Mouse (Mus musculus) bone marrow, adult 2 months (tissue): ENCODE measurements around the gene Oxa1l. TPM values are rescaled to one million over a fixed set of nuclear protein-coding genes. Genes with fewer than 3 reads are reported as not detected.
A peak's percentile ranks its signal among the peaks of the same experiment; 100 is the strongest.

ENCODE experiments used
- H3K27ac ChIP-seq: fragments of 200-500 bp; 2 replicates; pipeline ENCODE4 v1.5.1; 2012; ENCODE audit warnings: low read depth, mild to moderate bottlenecking, control low read depth, inconsistent platforms, low read length; ENCODE audit not compliant: control insufficient read depth, poor library complexity, insufficient read depth
- H3K4me1 ChIP-seq: fragments of 200-500 bp; 2 replicates; pipeline ENCODE4 v1.6.1; 2011; ENCODE audit warnings: low read length; ENCODE audit not compliant: control insufficient read depth, insufficient read depth
- H3K4me3 ChIP-seq: fragments of 200-500 bp; replicated peaks from 2 replicates; pipeline ENCODE3; 2011; ENCODE audit warnings: mild to moderate bottlenecking, low read depth, low read length, control low read depth; ENCODE audit not compliant: control insufficient read depth
- CTCF ChIP-seq: fragments of 200-500 bp; IDR thresholded peaks from 2 replicates; pipeline ENCODE4 v1.5.1; 2011; ENCODE audit warnings: low read length, control low read depth; ENCODE audit not compliant: control insufficient read depth, insufficient read depth
- POLR2A ChIP-seq: fragments of 200-500 bp; IDR thresholded peaks from 2 replicates; pipeline ENCODE4 v1.6.1; 2011; ENCODE audit warnings: low read depth, mild to moderate bottlenecking, control low read depth, low read length, borderline replicate concordance; ENCODE audit not compliant: control insufficient read depth
- WGBS: fragments of 180-500 bp; shearing (Covaris S2); methylation state at CpG from one replicate; pipeline ENCODE4 v1.1.7; 2018; 5-methylcytosine and 5-hydroxymethylcytosine counted together
- polyA plus RNA-seq: library from polyadenylated mRNA; stranded (reverse); fragments of >200 nt; gene quantifications from 2 replicates; pipeline ENCODE4 v1.2.4, GENCODE M21; 2011; ENCODE audit warnings: low replicate concordance; ENCODE audit not compliant: missing spikeins, insufficient read depth, insufficient read length

Oxa1l gene
- polyA plus RNA-seq, 1 experiment = 64.9 TPM

- 80% methylated on average over 7 of the region's 7 CpGs for WGBS
- no peaks in the 10 kb centered on the region; the same call in 1 of the 2 replicates for H3K4me1 ChIP-seq
- TF ChIP-seq POLR2A = no peak
- TF ChIP-seq CTCF = no peak
- H3K27ac ChIP-seq = no peak overlapping the region
- H3K4me3 ChIP-seq = no peak overlapping the region
Observed at GRCm38 (mm10) chr14:54396685-54397084, 36.1 kb downstream of the Oxa1l start.

GRCm38 (mm10) chr14:54397872-54398527 is 37.4 kb downstream of the Oxa1l start:
- 32% methylated on average over 7 of the region's 7 CpGs for WGBS
- no peaks in the 10 kb centered on the region; the same call in 1 of the 2 replicates for H3K4me1 ChIP-seq
- no peak overlapping the region for H3K4me3 ChIP-seq
- H3K27ac ChIP-seq = no peak overlapping the region; the same call in 1 of the 2 replicates
- no peak for TF ChIP-seq POLR2A
- TF ChIP-seq CTCF = no peak

- TF ChIP-seq CTCF (no peak), POLR2A (no peak)
- Histone ChIP-seq H3K4me1 (no peaks in the 10 kb centered on the region; the same call in 1 of the 2 replicates), H3K4me3 (no peak overlapping the region), H3K27ac (no peak overlapping the region; the same call in 1 of the 2 replicates)
- 39% methylated on average over 7 of the region's 7 CpGs for WGBS
Observed at GRCm38 (mm10) chr14:54398528-54398916, 37.9 kb downstream of the Oxa1l start.

GRCm38 (mm10) chr14:54398921-54399382 is 38.3 kb downstream of the Oxa1l start:
- H3K27ac ChIP-seq = no peak overlapping the region; the same call in 1 of the 2 replicates
- WGBS = 55% methylated on average over 8 of the region's 8 CpGs
- H3K4me1 ChIP-seq = no peaks in the 10 kb centered on the region; the same call in 1 of the 2 replicates
- H3K4me3 ChIP-seq = no peak overlapping the region
- no peak for TF ChIP-seq CTCF
- TF ChIP-seq POLR2A = no peak

GRCm38 (mm10) chr14:54401723-54402122 is 41.1 kb downstream of the Oxa1l start:
- WGBS = 80% methylated on average over 3 of the region's 3 CpGs
- Histone ChIP-seq H3K4me3 (no peak overlapping the region), H3K4me1 (peaks cover 1% of the 10 kb centered on the region), H3K27ac (no peak overlapping the region)
- TF ChIP-seq POLR2A = no peak
- no peak for TF ChIP-seq CTCF

GRCm38 (mm10) chr14:54408336-54409056 is 47.9 kb downstream of the Oxa1l start:
- peak overlapping the region; percentile 38 for H3K27ac ChIP-seq
- H3K4me3 ChIP-seq = peak overlapping the region; percentile 5
- TF ChIP-seq CTCF (0 out of 2 replicates have a peak, but pooled peaks have one; percentile 2), POLR2A (no peak)
- peaks cover 7% of the 10 kb centered on the region for H3K4me1 ChIP-seq
- WGBS = 85% methylated on average over 25 of the region's 25 CpGs

- Histone ChIP-seq H3K4me3 (peak overlapping the region; percentile 5), H3K4me1 (peaks cover 9% of the 10 kb centered on the region), H3K27ac (peak overlapping the region; percentile 39)
- TF ChIP-seq CTCF (no peak), POLR2A (no peak)
- 27% methylated on average over 7 of the region's 7 CpGs for WGBS
Observed at GRCm38 (mm10) chr14:54409057-54409645, 48.5 kb downstream of the Oxa1l start.
